Mouse (Mus musculus): ENCODE results near the gene Aes. TPM values are rescaled to one million over a fixed set of nuclear protein-coding genes. Genes with fewer than 3 reads are reported as not detected.

Aes gene
- polyA plus RNA-seq (2015; fragmentation: Nextera tagmentation; extraction: Ambion mirVana), result 683 and 740 TPM in 2 replicates

GRCm38 (mm10) chr10:81559163-81559626 is at the start of gene Aes:
TSS of gene Aes (plus strand) at chr10:81559488.
- DNase-seq (ENCODE audit: low spot score), result peak; percentile 73

GRCm38 (mm10) chr10:81510246-81510810 is 49.0 kb upstream of the Aes start:
- DNase-seq (ENCODE audit: low spot score), result peak; percentile 77

GRCm38 (mm10) chr10:81513798-81514197 is 45.5 kb upstream of the Aes start:
- DNase-seq (ENCODE audit: low spot score), result no peak

GRCm38 (mm10) chr10:81517227-81517626 is 42.1 kb upstream of the Aes start:
- no peak for DNase-seq (ENCODE audit: low spot score)

- DNase-seq (ENCODE audit: low spot score), result peak; percentile 74
Measured at GRCm38 (mm10) chr10:81518546-81518945, 40.7 kb upstream of the Aes start.

GRCm38 (mm10) chr10:81519227-81519977 is 39.9 kb upstream of the Aes start:
- DNase-seq (ENCODE audit: low spot score), result no peak

- no peak for DNase-seq (ENCODE audit: low spot score)
Measured at GRCm38 (mm10) chr10:81519978-81520365, 39.3 kb upstream of the Aes start.

- no peak for DNase-seq (ENCODE audit: low spot score)
Measured at GRCm38 (mm10) chr10:81523142-81523541, 36.1 kb upstream of the Aes start.

GRCm38 (mm10) chr10:81523570-81523969 is 35.7 kb upstream of the Aes start:
- DNase-seq (ENCODE audit: low spot score), result no peak

- no peak for DNase-seq (ENCODE audit: low spot score)
Measured at GRCm38 (mm10) chr10:81524051-81524605, 35.2 kb upstream of the Aes start, which contains the start of gene Gna15. TSS of gene Gna15 (minus strand) at chr10:81524225.

- no peak for DNase-seq (ENCODE audit: low spot score)
Measured at GRCm38 (mm10) chr10:81525017-81525694, 34.1 kb upstream of the Aes start.

- DNase-seq (ENCODE audit: low spot score), result peak; percentile 85
Measured at GRCm38 (mm10) chr10:81526779-81527178, 32.5 kb upstream of the Aes start.

- no peak for DNase-seq (ENCODE audit: low spot score)
Measured at GRCm38 (mm10) chr10:81534826-81535225, 24.5 kb upstream of the Aes start.

- DNase-seq (ENCODE audit: low spot score), result peak; percentile 26
Measured at GRCm38 (mm10) chr10:81536734-81537133, 22.6 kb upstream of the Aes start.

- peak; percentile 40 for DNase-seq (ENCODE audit: low spot score)
Measured at GRCm38 (mm10) chr10:81537429-81537828, 21.9 kb upstream of the Aes start.

GRCm38 (mm10) chr10:81538321-81539048 is 20.8 kb upstream of the Aes start:
- peak; percentile 69 for DNase-seq (ENCODE audit: low spot score)

- no peak for DNase-seq (ENCODE audit: low spot score)
Measured at GRCm38 (mm10) chr10:81541363-81541762, 17.9 kb upstream of the Aes start.

- DNase-seq (ENCODE audit: low spot score), result no peak
Measured at GRCm38 (mm10) chr10:81541803-81542202, 17.5 kb upstream of the Aes start.

- DNase-seq (ENCODE audit: low spot score), result no peak
Measured at GRCm38 (mm10) chr10:81542727-81543460, 16.4 kb upstream of the Aes start.

- DNase-seq (ENCODE audit: low spot score), result no peak
Measured at GRCm38 (mm10) chr10:81543633-81544032, 15.7 kb upstream of the Aes start.

All from thymus, postnatal 0 days (tissue).